Mouse (Mus musculus) testis, adult 2 months (tissue): ENCODE data around the gene Asb18.

ENCODE experiments used
- CTCF ChIP-seq: fragments of 200-500 bp; IDR thresholded peaks from 2 replicates; pipeline ENCODE4 v1.5.1; 2012; ENCODE audit warnings: low read depth, mild to moderate bottlenecking, inconsistent platforms, low read length, moderate library complexity; ENCODE audit not compliant: control insufficient read depth, insufficient read depth, insufficient replicate concordance
- POLR2A ChIP-seq: fragments of 200-500 bp; IDR thresholded peaks from 2 replicates; pipeline ENCODE4 v1.6.1; 2012; ENCODE audit warnings: low read depth, mild to moderate bottlenecking, inconsistent platforms, low read length, moderate library complexity; ENCODE audit not compliant: control insufficient read depth

GRCm38 (mm10) chr1:89925501-89926190 is 88.8 kb downstream of the Asb18 start:
- no peak for TF ChIP-seq CTCF
- TF ChIP-seq POLR2A, result no peak
